Mouse (Mus musculus) splenic B cell, adult 2 months (primary cell): ENCODE data around the gene Pts.

Source experiments
- DNase-seq: peaks from one replicate; pipeline ENCODE4 v3.0.0-alpha.2; 2011; ENCODE audit warnings: low read depth, low spot score
- H3K27me3 ChIP-seq: 2 replicates; pipeline ENCODE4 v1.6.1; 2012; ENCODE audit warnings: mild to moderate bottlenecking, low read length, moderate library complexity, mixed read lengths; ENCODE audit not compliant: control insufficient read depth, poor library complexity, insufficient read depth, severe bottlenecking
- H3K36me3 ChIP-seq: 2 replicates; pipeline ENCODE4 v1.6.1; 2012; ENCODE audit warnings: mild to moderate bottlenecking, low read length, moderate library complexity, mixed read lengths; ENCODE audit not compliant: control insufficient read depth, poor library complexity, insufficient read depth, severe bottlenecking

Pts gene

GRCm38 (mm10) chr9:50547859-50548478 is 19.4 kb upstream of the Pts start:
- peak; percentile 83 for DNase-seq
- Histone ChIP-seq H3K36me3 (no peaks in the 10 kb centered on the region), H3K27me3 (no peaks in the 10 kb centered on the region)

DNA sequence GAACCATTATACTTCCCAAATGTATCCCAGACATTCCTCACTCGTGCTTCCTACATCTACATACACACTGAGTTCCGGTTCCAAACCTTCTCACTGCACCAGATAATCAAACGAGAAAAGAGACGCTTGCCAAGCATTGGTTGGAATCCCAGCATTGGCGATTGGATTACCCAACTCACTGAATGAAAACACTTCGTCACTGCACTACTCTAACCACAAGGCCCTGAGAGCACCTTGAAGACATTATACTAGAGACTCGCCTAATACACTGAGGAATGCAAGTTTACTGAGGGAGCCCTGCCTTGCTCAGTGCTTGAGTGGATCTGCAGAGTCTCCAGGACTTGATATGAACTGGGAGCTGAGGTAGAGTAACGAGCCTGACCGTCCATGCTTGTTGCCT is 13.9 kb upstream of the Pts start:
- Histone ChIP-seq H3K36me3 (no peaks in the 10 kb centered on the region), H3K27me3 (no peaks in the 10 kb centered on the region)
- no peak for DNase-seq

GRCm38 (mm10) chr9:50540170-50540569 is 11.6 kb upstream of the Pts start:
- H3K27me3 ChIP-seq: no peaks in the 10 kb centered on the region
- DNase-seq: peak; percentile 42
- no peaks in the 10 kb centered on the region for H3K36me3 ChIP-seq

DNA sequence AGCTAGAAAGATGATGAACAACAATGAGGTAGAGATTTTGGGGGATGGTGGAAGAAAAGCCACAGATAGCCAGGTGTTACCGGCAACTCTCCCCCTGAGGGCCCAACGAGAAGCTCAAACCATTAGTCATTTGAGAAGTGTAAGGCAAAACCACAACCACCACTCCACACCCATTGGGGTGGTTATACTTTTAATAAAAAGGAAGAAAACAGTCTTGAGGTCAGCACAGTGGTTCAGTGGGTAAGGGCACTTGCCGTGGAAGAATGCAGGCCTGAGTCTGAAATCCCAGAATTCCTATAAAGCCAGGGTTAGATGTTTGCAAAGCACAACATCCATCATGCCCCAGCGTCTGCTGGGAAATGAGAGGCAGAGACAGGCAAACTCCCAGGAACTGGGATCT is 8.8 kb upstream of the Pts start:
- DNase-seq: peak; percentile 23
- Histone ChIP-seq H3K27me3 (no peaks in the 10 kb centered on the region), H3K36me3 (no peaks in the 10 kb centered on the region)

DNA sequence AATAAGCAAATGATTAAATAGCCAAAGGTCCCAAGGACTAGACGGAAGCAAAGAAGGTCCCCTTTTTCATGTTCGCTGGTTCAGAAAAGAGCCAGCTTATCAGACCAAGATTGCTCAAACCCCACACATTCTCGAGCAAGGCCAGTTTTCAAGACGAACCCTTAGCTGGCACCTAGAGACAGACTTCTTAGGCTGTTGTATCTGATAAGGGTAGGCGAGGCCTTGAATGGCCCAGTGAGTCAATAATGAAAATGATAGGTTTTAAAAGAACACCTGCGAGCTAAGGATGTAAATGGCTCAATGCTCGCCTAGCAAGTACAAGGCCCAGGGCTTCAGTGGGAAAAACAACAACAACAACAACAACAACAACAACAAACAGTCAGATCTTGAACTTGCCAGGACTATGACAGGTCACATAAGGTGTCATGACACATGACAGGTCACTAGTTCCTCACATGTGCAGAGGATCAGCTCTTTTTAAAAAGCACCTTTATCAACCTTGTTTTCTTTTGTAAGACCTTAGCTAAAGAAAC is 8.1 kb upstream of the Pts start:
- Histone ChIP-seq H3K27me3 (no peaks in the 10 kb centered on the region), H3K36me3 (no peaks in the 10 kb centered on the region)
- DNase-seq: no peak

- Histone ChIP-seq H3K27me3 (no peaks in the 10 kb centered on the region), H3K36me3 (no peaks in the 10 kb centered on the region)
- no peak for DNase-seq
These were observed 7.4 kb upstream of the Pts start for GRCm38 (mm10) chr9:50535930-50536329.

- no peaks in the 10 kb centered on the region for H3K36me3 ChIP-seq
- DNase-seq: peak; percentile 57
- no peaks in the 10 kb centered on the region for H3K27me3 ChIP-seq
These were observed 5.3 kb upstream of the Pts start for GRCm38 (mm10) chr9:50533791-50534190.

DNA sequence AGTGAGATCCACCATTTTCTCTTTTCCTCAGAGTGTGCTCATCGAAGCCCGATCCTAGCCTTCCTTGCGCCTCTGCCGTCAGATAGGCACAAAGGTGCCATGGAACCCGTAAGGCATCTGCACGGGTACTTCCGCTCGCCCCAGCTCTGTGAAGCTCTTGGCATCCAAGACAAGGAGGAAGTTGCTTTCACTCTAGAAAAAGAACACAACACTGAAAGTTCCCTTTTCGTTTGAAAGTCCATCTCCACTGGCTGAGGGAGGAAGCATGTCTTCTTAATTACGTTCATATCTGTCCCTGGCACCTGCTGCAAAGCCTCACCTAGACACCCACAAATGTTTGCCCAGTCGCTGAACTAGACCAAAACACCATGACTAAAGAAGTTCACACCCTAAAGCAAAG is 4.8 kb upstream of the Pts start:
- DNase-seq: peak; percentile 74
- H3K36me3 ChIP-seq: no peaks in the 10 kb centered on the region
- no peaks in the 10 kb centered on the region for H3K27me3 ChIP-seq

GRCm38 (mm10) chr9:50530890-50531289 is 2.4 kb upstream of the Pts start:
- peak; percentile 52 for DNase-seq
- no peaks in the 10 kb centered on the region for H3K27me3 ChIP-seq
- 0 out of 2 replicates have a peak, but pooled peaks cover 1% of the 10 kb centered on the region for H3K36me3 ChIP-seq

- Histone ChIP-seq H3K27me3 (no peaks in the 10 kb centered on the region), H3K36me3 (peaks cover 5% of the 10 kb centered on the region; the same call in 1 of the 2 replicates)
- DNase-seq: peak; percentile 63
These were observed 664 bp downstream of the Pts start for GRCm38 (mm10) chr9:50527860-50528259.

GRCm38 (mm10) chr9:50525585-50525984 is 2.9 kb downstream of the Pts start:
- no peaks in the 10 kb centered on the region for H3K27me3 ChIP-seq
- no peak for DNase-seq
- peaks cover 13% of the 10 kb centered on the region for H3K36me3 ChIP-seq

DNA sequence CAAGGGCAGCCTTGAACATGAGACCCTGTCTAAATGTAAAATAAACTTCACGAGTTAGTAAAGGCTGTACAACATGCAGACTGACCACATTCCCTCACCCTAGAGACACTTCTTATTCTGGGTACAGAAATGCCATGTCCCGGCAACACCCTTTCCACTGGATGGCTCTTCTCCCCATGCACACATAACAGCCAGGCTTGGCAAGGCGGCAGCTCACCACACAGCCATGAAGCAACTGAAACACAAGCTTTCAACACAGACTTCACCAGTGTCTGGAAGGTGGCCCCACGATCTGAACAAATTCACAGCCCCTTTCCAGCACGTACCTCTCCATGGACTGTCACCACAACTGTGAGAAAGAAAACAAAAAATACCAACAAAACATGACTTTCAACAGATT is 3.6 kb downstream of the Pts start:
- no peaks in the 10 kb centered on the region for H3K27me3 ChIP-seq
- peaks cover 13% of the 10 kb centered on the region for H3K36me3 ChIP-seq
- no peak for DNase-seq

DNA sequence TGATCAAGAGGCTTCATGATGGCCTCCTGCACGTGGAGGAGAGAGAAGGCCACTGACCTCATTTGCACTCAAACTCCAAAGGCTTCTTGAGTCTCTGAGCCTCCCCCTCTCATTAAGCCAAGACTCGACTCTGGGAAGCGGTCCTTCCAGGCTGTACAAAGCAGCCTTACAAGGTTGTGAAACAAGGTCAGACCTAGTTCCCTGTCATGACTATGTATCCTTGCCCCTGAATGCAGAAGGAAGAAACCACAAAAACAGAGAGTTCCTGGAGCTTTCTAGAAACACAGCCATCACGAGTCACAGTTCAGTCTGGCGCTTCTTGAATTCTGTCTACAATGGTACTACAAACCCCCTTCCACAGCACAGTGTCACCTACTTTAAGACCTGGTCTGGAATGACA is 6.0 kb downstream of the Pts start:
- Histone ChIP-seq H3K36me3 (peaks cover 13% of the 10 kb centered on the region), H3K27me3 (no peaks in the 10 kb centered on the region)
- DNase-seq: no peak

GRCm38 (mm10) chr9:50521562-50521961 is 7.0 kb downstream of the Pts start:
- Histone ChIP-seq H3K36me3 (peaks cover 11% of the 10 kb centered on the region), H3K27me3 (no peaks in the 10 kb centered on the region)
- DNase-seq: no peak

- DNase-seq: no peak
- H3K27me3 ChIP-seq: no peaks in the 10 kb centered on the region
- H3K36me3 ChIP-seq: peaks cover 11% of the 10 kb centered on the region
These were observed 7.8 kb downstream of the Pts start for GRCm38 (mm10) chr9:50520748-50521147.

DNA sequence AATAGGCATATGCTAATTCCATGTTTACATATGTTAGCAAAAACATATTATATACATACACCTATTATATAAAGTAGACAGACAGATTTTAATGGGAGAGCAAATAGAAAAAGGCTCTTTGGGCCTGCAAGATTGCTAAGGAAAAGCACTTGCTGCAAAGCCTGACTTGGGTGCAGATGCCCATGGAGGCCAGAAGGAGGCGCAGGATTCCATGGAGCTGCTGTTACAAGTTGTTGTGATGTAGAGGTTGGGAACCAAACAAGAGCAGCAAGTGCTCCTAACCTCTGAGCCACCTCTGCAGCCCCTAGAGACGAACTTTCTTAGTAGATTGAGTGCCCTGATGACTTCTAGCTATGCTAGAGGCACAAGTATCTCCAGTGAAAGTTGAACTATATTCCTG is 9.7 kb downstream of the Pts start:
- no peaks in the 10 kb centered on the region for H3K27me3 ChIP-seq
- DNase-seq: peak; percentile 49
- H3K36me3 ChIP-seq: peaks cover 7% of the 10 kb centered on the region
